Mouse (Mus musculus): Measurements from ENCODE around the gene Casp12. TPM values are rescaled to one million over a fixed set of nuclear protein-coding genes. Genes with fewer than 3 reads are reported as not detected.

Gene Casp12
- total and polyA plus RNA-seq, 3 experiments = not detected

GRCm38 (mm10) chr9:5308561-5308960 lies 36.7 kb upstream of the Casp12 start, which contains the start of gene Casp4:
TSS of gene Casp4 (plus strand) at chr9:5308828.
- peak; percentile 42 for DNase-seq (ENCODE audit: low read depth, low spot score)
- Histone ChIP-seq H3K9ac (ENCODE audit: control insufficient read depth, low read depth, low read length, poor library complexity, severe bottlenecking) (peak within 1 kb of the TSS; percentile 52), H3K27me3 (ENCODE audit: control insufficient read depth in 1 of 2, insufficient read depth in 2 of 2, low read length in 2 of 2) (no peaks in the 10 kb centered on the region), H3K36me3 (ENCODE audit: control insufficient read depth in 1 of 2, insufficient read depth in 2 of 2, low read length in 2 of 2) (no peaks in the 10 kb centered on the region; a peak in 1 of 4 replicates), H3K79me2 (ENCODE audit: control insufficient read depth, insufficient read depth, low read length, poor library complexity) (no peaks in the 10 kb centered on the region), H3K9me3 (replicated peaks; ENCODE audit: insufficient read depth, low read length) (no peaks in the 10 kb centered on the region), H3K4me1 (ENCODE audit: control insufficient read depth in 1 of 2, insufficient read depth in 2 of 2, low read length in 2 of 2) (no peaks in the 10 kb centered on the region), H3K4me3 (ENCODE audit: control insufficient read depth in 1 of 2, insufficient read depth in 1 of 2, low read depth in 2 of 2, low read length in 2 of 2) (peak within 1 kb of the TSS; percentile 64 to 75), H3K27ac (ENCODE audit: control insufficient read depth, low read depth, low read length) (no peak within 1 kb of the TSS)
- TF ChIP-seq USF1 (IDR thresholded peaks at IDR 0.05; ENCODE audit: low read depth, low read length) (no peak), ZKSCAN1 (IDR thresholded peaks at IDR 0.05; ENCODE audit: low read depth, low read length) (no peak), CHD1 (IDR thresholded peaks at IDR 0.05; ENCODE audit: low read depth, low read length) (no peak), MAFK (IDR thresholded peaks at IDR 0.05; ENCODE audit: borderline replicate concordance, low read depth, low read length) (no peak), CHD2 (IDR thresholded peaks at IDR 0.05; ENCODE audit: low read length) (no peak), UBTF (IDR thresholded peaks at IDR 0.05; ENCODE audit: borderline replicate concordance, insufficient read depth, low read depth, low read length) (no peak), RCOR1 (IDR thresholded peaks at IDR 0.05; ENCODE audit: low read depth, low read length) (no peak), MYB (IDR thresholded peaks at IDR 0.05; ENCODE audit: low read depth, low read length) (no peak)

GRCm38 (mm10) chr9:5310112-5310511 lies 35.1 kb upstream of the Casp12 start:
- no peaks in the 10 kb centered on the region; a peak in 1 of 4 replicates for H3K36me3 ChIP-seq (ENCODE audit: control insufficient read depth in 1 of 2, insufficient read depth in 2 of 2, low read length in 2 of 2)
- no peaks in the 10 kb centered on the region for H3K4me1 ChIP-seq (ENCODE audit: control insufficient read depth in 1 of 2, insufficient read depth in 2 of 2, low read length in 2 of 2)
- TF ChIP-seq TAL1 (IDR thresholded peaks at IDR 0.05; ENCODE audit: low read length) (no peak), SMC3 (IDR thresholded peaks at IDR 0.05; ENCODE audit: low read depth, low read length) (no peak), RCOR1 (IDR thresholded peaks at IDR 0.05; ENCODE audit: low read depth, low read length) (no peak), MAFK (IDR thresholded peaks at IDR 0.05; ENCODE audit: borderline replicate concordance, low read depth, low read length) (peak; percentile 93; the same call in 1 of the 2 replicates), TCF12 (IDR thresholded peaks at IDR 0.05; ENCODE audit: low read depth, low read length) (no peak), GABPA (IDR thresholded peaks at IDR 0.05; ENCODE audit: low read depth, low read length) (no peak)
- H3K27me3 ChIP-seq (ENCODE audit: control insufficient read depth in 1 of 2, insufficient read depth in 2 of 2, low read length in 2 of 2) = no peaks in the 10 kb centered on the region
- H3K27ac ChIP-seq (ENCODE audit: control insufficient read depth, low read depth, low read length) = no peak overlapping the region
- no peaks in the 10 kb centered on the region for H3K79me2 ChIP-seq (ENCODE audit: control insufficient read depth, insufficient read depth, low read length, poor library complexity)
- DNase-seq (ENCODE audit: low read depth, low spot score) = no peak
- no peak overlapping the region for H3K4me3 ChIP-seq (ENCODE audit: control insufficient read depth in 1 of 2, insufficient read depth in 1 of 2, low read depth in 2 of 2, low read length in 2 of 2)
- no peak overlapping the region for H3K9ac ChIP-seq (ENCODE audit: control insufficient read depth, low read depth, low read length, poor library complexity, severe bottlenecking)
- no peaks in the 10 kb centered on the region for H3K9me3 ChIP-seq (replicated peaks; ENCODE audit: insufficient read depth, low read length)

- H3K27me3 ChIP-seq (ENCODE audit: control insufficient read depth in 1 of 2, insufficient read depth in 2 of 2, low read length in 2 of 2) = no peaks in the 10 kb centered on the region
- no peaks in the 10 kb centered on the region; a peak in 1 of 4 replicates for H3K36me3 ChIP-seq (ENCODE audit: control insufficient read depth in 1 of 2, insufficient read depth in 2 of 2, low read length in 2 of 2)
- H3K4me1 ChIP-seq (ENCODE audit: control insufficient read depth in 1 of 2, insufficient read depth in 2 of 2, low read length in 2 of 2) = no peaks in the 10 kb centered on the region
- H3K27ac ChIP-seq (ENCODE audit: control insufficient read depth, low read depth, low read length) = no peak overlapping the region
- TF ChIP-seq HCFC1 (IDR thresholded peaks at IDR 0.05; ENCODE audit: low read depth, low read length) = no peak
- TF ChIP-seq ELF1 (IDR thresholded peaks at IDR 0.05; ENCODE audit: low read depth, low read length) = no peak
- TF ChIP-seq USF2 (IDR thresholded peaks at IDR 0.05; ENCODE audit: borderline replicate concordance in 1 of 2, insufficient read depth in 1 of 2, low read depth in 1 of 2, low read length in 2 of 2) = no peak
- no peak for TF ChIP-seq EP300 (IDR thresholded peaks at IDR 0.05; ENCODE audit: low read depth in 1 of 2, low read length in 2 of 2)
- no peak for TF ChIP-seq UBTF (IDR thresholded peaks at IDR 0.05; ENCODE audit: borderline replicate concordance, insufficient read depth, low read depth, low read length)
- no peak for TF ChIP-seq NELFE (IDR thresholded peaks at IDR 0.05; ENCODE audit: low read depth, low read length)
- no peak for TF ChIP-seq RAD21 (IDR thresholded peaks at IDR 0.05; ENCODE audit: low read depth, low read length)
- no peak for TF ChIP-seq JUND (IDR thresholded peaks at IDR 0.05; ENCODE audit: low read depth, low read length)
- TF ChIP-seq CTCF (IDR thresholded peaks at IDR 0.05 in 2 of 3, conservative IDR thresholded peaks at IDR 0.05 in 1 of 3; ENCODE audit: control insufficient read depth in 1 of 3, insufficient read depth in 1 of 3, low read depth in 2 of 3, low read length in 3 of 3, poor library complexity in 1 of 3, severe bottlenecking in 1 of 3) = no peak
- TF ChIP-seq MAFK (IDR thresholded peaks at IDR 0.05; ENCODE audit: borderline replicate concordance, low read depth, low read length) = no peak
- no peak for TF ChIP-seq KAT2A (conservative IDR thresholded peaks at IDR 0.05; ENCODE audit: low read depth, low read length)
- TF ChIP-seq MYB (IDR thresholded peaks at IDR 0.05; ENCODE audit: low read depth, low read length) = no peak
- no peak for TF ChIP-seq ZNF384 (IDR thresholded peaks at IDR 0.05; ENCODE audit: low read depth, low read length)
- no peak for TF ChIP-seq CHD1 (IDR thresholded peaks at IDR 0.05; ENCODE audit: low read depth, low read length)
- no peak for TF ChIP-seq USF1 (IDR thresholded peaks at IDR 0.05; ENCODE audit: low read depth, low read length)
- TF ChIP-seq ZKSCAN1 (IDR thresholded peaks at IDR 0.05; ENCODE audit: low read depth, low read length) = no peak
- H3K4me3 ChIP-seq (ENCODE audit: control insufficient read depth in 1 of 2, insufficient read depth in 1 of 2, low read depth in 2 of 2, low read length in 2 of 2) = no peak overlapping the region
- no peaks in the 10 kb centered on the region for H3K79me2 ChIP-seq (ENCODE audit: control insufficient read depth, insufficient read depth, low read length, poor library complexity)
- no peak overlapping the region for H3K9ac ChIP-seq (ENCODE audit: control insufficient read depth, low read depth, low read length, poor library complexity, severe bottlenecking)
- DNase-seq (ENCODE audit: low read depth, low spot score) = no peak
- no peaks in the 10 kb centered on the region for H3K9me3 ChIP-seq (replicated peaks; ENCODE audit: insufficient read depth, low read length)
Measured at GRCm38 (mm10) chr9:5311435-5311834, 33.8 kb upstream of the Casp12 start.

All from MEL (cell line).